Mouse (Mus musculus) MEL-GATA-1-ER (cell line): Measurements from ENCODE around the gene Trim75.
"Not testable (repeated sequence)": the region's sequence is repeated elsewhere in the genome, so short reads cannot be mapped to it uniquely, and the experiment has no call there.

Experiments used
- DNase-seq: peaks from one replicate; pipeline ENCODE4 v3.0.0-alpha.2; 2012; ENCODE audit warnings: low read depth; ENCODE audit errors: extremely low read depth

Gene Trim75

DNA sequence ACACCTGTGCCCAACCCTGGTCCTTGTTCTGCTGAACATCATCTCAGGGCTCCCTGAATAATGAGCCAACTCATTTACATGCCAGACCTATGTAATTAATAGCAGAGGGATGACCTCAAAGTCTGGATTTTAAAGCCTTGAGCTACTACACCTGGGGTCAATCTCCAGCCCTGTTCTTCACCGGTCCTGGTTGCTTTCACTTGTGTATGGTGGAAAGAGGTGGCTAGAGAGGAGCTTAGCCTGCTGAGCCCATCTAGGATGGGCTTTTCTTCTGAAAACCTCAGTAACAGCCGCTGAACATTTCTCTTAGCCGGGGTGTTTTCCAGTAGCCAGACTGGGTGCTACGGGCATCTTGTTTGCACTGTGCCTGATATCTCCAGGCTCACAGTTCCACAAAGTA lies at the start of gene Trim75:
Gene Trim75, minus strand, starts transcription at position 101 of the 400 bp plus-strand sequence.
- no peak for DNase-seq

GRCm38 (mm10) chr8:65037117-65037533 lies 49.5 kb upstream of the Trim75 start, which contains the start of gene Apela:
Gene Apela (minus strand): TSS chr8:65037336.
- no peak for DNase-seq

DNA sequence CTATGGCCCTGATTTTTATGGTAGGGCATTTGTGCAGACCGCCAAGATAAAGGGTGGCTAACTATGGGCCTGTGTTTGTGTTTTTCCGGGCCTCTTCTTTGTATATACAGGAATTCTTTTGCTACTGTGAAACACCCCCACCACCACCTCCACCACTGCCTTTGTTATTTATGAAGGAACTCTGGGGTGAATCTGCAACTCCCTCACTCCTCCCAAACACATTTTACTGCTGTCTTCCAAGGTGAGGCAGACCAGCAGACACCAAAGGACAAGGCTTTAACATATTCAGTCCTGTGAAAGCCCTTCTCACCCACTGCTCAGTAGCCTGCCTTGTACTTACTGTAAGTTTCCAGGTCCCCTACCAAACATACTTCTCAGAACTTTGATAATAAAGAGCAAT lies 46.5 kb upstream of the Trim75 start:
- no peak for DNase-seq

GRCm38 (mm10) chr8:65033056-65033455 lies 45.4 kb upstream of the Trim75 start:
- DNase-seq, result no peak

- DNase-seq, result no peak
These were observed 44.5 kb upstream of the Trim75 start for GRCm38 (mm10) chr8:65032107-65032506.

DNA sequence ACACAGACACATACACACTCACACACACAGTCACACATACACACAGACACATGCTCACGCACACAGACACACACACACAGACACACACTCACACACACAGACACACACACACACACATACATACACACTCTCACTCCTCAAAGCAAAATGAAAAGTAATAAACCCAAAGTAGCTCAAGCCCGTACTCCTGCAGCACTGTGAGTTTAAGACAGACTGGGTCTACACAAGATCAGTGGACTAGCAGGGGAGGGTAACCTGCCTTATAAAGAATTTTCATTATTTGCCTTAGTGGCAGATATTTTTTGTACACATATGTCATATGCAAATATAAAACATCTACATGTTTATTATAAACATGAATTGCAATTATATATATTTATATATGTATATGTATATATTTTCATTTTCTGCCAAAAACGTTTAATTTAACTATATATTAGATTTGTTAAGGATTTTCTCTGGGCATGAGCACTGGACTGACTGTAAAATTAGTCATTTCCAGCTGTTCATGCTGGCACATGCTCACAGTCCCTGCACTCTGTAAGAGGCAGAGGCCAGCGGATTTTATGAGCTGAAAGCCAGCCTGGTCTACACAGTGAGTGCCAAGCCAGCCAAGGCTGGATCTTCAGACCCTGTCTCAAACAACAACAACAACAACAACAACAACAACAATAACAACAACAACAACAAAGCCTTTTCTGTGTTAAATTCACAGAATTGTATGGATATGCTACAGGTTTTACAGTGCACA lies 43.3 kb upstream of the Trim75 start:
- no peak for DNase-seq

GRCm38 (mm10) chr8:65029776-65030175 lies 42.1 kb upstream of the Trim75 start:
- DNase-seq, result no peak

- DNase-seq, result no peak
These were observed 41.5 kb upstream of the Trim75 start for GRCm38 (mm10) chr8:65028959-65029686.

- peak; percentile 6 for DNase-seq
These were observed 34.9 kb upstream of the Trim75 start for GRCm38 (mm10) chr8:65022485-65022884.

- no peak for DNase-seq
These were observed 30.8 kb upstream of the Trim75 start, which contains the start of the genes Trim61 and Trim60 for GRCm38 (mm10) chr8:65018423-65018822. Gene Trim61 (minus strand): TSS chr8:65018523. Gene Trim60 (minus strand): TSS chr8:65018584.

GRCm38 (mm10) chr8:65007616-65008015 lies 20.0 kb upstream of the Trim75 start:
- DNase-seq, result not testable (repeated sequence)

- DNase-seq, result no peak
These were observed 11.3 kb upstream of the Trim75 start for GRCm38 (mm10) chr8:64998806-64999365.

- no peak for DNase-seq
These were observed 4.3 kb downstream of the Trim75 start for GRCm38 (mm10) chr8:64983150-64983897.

GRCm38 (mm10) chr8:64962836-64963235 lies 24.8 kb downstream of the Trim75 start:
- no peak for DNase-seq

DNA sequence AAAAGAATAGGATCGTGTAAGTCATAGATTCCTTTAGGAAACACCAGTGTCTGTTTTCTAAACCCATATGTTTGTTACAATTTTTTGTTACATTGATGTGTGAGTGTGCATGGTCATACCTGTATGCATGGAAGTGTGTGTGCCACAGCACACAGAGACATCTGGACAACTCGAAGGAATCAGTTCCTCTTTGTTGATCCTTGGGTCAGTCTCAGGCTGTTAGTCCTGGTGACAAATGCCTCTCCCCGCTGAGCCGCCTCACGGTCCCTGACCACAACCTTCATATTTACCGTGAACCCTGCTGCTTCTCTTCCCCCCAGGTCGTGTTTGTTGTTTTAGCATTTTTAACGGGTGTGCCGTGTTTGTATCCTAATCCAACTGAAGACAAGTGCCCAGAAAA lies 28.6 kb downstream of the Trim75 start:
- no peak for DNase-seq

DNA sequence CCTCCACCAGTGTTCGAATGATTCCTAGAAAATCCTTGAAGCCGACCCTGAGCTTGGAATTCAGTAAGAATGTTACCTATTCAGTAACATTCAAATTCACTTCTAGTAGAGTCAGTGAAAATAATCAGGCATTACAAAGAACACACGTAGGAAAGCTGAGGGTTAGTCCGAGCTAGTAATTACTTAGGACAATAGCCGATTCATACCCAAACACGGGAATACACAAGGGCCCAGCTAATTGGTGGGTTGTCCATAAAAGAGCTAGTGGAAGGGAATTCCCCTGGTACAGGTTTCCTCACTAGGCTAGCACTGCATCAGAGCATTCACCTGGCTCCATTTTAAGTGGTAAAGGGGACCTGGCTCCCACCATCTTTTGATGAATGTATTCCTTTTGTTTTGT lies 35.5 kb downstream of the Trim75 start:
- DNase-seq, result no peak

- no peak for DNase-seq
These were observed 39.3 kb downstream of the Trim75 start for GRCm38 (mm10) chr8:64948371-64948770.

DNA sequence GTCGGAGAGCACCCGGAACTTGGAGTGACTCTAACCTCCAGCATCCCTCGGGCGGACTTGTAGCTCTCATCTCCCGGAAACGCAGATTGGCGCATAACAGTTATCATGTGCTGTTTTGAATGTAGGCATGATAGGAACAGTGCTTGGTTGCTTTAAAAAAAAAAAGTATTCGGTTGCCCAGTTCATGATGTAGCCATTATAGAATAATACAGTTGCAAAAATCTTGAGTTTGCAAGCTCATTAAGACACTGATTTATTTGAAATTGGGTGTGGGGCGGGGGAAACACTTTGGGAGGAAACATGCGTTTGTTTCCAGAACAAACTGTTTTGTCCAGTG lies 40.0 kb downstream of the Trim75 start:
- DNase-seq, result no peak

- DNase-seq, result peak; percentile 58
These were observed 40.6 kb downstream of the Trim75 start, which contains the start of gene Tmem192 for GRCm38 (mm10) chr8:64946820-64947697. Gene Tmem192 (plus strand): TSS chr8:64947185.

GRCm38 (mm10) chr8:64946441-64946819 lies 41.2 kb downstream of the Trim75 start:
- DNase-seq, result peak; percentile 22

DNA sequence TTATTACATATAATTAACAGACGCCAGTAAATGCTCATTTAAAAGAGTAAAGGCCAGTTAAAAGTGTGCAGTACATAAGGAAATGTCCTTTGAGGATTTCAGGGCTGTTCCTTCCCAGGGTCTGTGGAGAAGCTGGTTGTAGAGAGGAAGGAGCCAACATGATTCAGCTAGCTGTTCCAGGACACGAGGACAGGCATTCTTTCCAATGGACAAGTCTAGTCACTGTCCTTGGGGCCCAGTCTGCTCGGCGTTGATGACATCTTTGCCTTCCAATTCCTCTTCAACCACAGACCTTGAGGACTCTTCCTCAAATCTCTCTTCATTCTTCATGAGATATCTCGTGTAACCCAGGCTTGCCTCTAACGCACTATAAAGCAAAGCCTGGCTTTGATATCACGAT lies 42.0 kb downstream of the Trim75 start:
- peak; percentile 14 for DNase-seq
